Mouse (Mus musculus): ENCODE measurements at regions not wholly inside any gene's neighbourhood (a gene's known extent, or its start where the extent isn't known, plus 50 kb on each side); places are given as distances from the start of the nearest gene placed in this dataset.
A peak's percentile ranks its signal among the peaks of the same experiment; 100 is the strongest.

- no peak overlapping the region for H3K4me3 ChIP-seq (ENCODE audit: insufficient read depth, low read depth, low read length)
- TF ChIP-seq CTCF (IDR thresholded peaks at IDR 0.05; ENCODE audit: low read depth, low read length), result no peak
- no peak for TF ChIP-seq POLR2A (IDR thresholded peaks at IDR 0.05; ENCODE audit: extremely low read depth, insufficient read depth, low read length)
- DNase-seq (ENCODE audit: extremely low read depth, low read depth, low spot score), result no peak
- no peaks in the 10 kb centered on the region for H3K27me3 ChIP-seq (ENCODE audit: control insufficient read depth, insufficient read depth, low read length)
- no peak overlapping the region for H3K9ac ChIP-seq (ENCODE audit: low read depth, low read length)
- 60% methylated on average over 9 of the region's 9 CpGs for WGBS
- H3K79me2 ChIP-seq (ENCODE audit: control insufficient read depth, insufficient read depth, low read length), result no peaks in the 10 kb centered on the region
- H3K27ac ChIP-seq (replicated peaks; ENCODE audit: insufficient read depth, low read depth, low read length), result no peak overlapping the region
- no peaks in the 10 kb centered on the region for H3K4me1 ChIP-seq (ENCODE audit: control insufficient read depth, insufficient read depth, low read length)
- no peaks in the 10 kb centered on the region for H3K36me3 ChIP-seq (ENCODE audit: control insufficient read depth, insufficient read depth, low read length)
These were observed 486.1 kb upstream of the Mpdz start for GRCm38 (mm10) chr4:81928581-81929244.

GRCm38 (mm10) chr4:81927176-81927714, 484.6 kb upstream of the Mpdz start:
- Histone ChIP-seq H3K36me3 (ENCODE audit: control insufficient read depth, insufficient read depth, low read length) (no peaks in the 10 kb centered on the region), H3K4me3 (ENCODE audit: insufficient read depth, low read depth, low read length) (no peak overlapping the region), H3K9ac (ENCODE audit: low read depth, low read length) (no peak overlapping the region), H3K27ac (replicated peaks; ENCODE audit: insufficient read depth, low read depth, low read length) (no peak overlapping the region), H3K79me2 (ENCODE audit: control insufficient read depth, insufficient read depth, low read length) (no peaks in the 10 kb centered on the region), H3K27me3 (ENCODE audit: control insufficient read depth, insufficient read depth, low read length) (no peaks in the 10 kb centered on the region), H3K4me1 (ENCODE audit: control insufficient read depth, insufficient read depth, low read length) (no peaks in the 10 kb centered on the region)
- no peak for DNase-seq (ENCODE audit: extremely low read depth, low read depth, low spot score)
- 96% methylated on average over 2 of the region's 2 CpGs for WGBS
- TF ChIP-seq CTCF (IDR thresholded peaks at IDR 0.05; ENCODE audit: low read depth, low read length), result no peak
- TF ChIP-seq POLR2A (IDR thresholded peaks at IDR 0.05; ENCODE audit: extremely low read depth, insufficient read depth, low read length), result no peak

GRCm38 (mm10) chr4:81926662-81927141, 484.1 kb upstream of the Mpdz start:
- whole genome bisulfite sequencing, result 74% methylated on average over 6 of the region's 6 CpGs

GRCm38 (mm10) chr4:81925611-81926010, 483.0 kb upstream of the Mpdz start:
- no peaks in the 10 kb centered on the region for H3K79me2 ChIP-seq (ENCODE audit: control insufficient read depth, insufficient read depth, low read length)
- no peak overlapping the region for H3K9ac ChIP-seq (ENCODE audit: low read depth, low read length)
- no peak overlapping the region for H3K27ac ChIP-seq (replicated peaks; ENCODE audit: insufficient read depth, low read depth, low read length)
- TF ChIP-seq POLR2A (IDR thresholded peaks at IDR 0.05; ENCODE audit: extremely low read depth, insufficient read depth, low read length) (no peak), CTCF (IDR thresholded peaks at IDR 0.05; ENCODE audit: low read depth, low read length) (no peak)
- WGBS, result 62% methylated on average over 2 of the region's 2 CpGs
- H3K36me3 ChIP-seq (ENCODE audit: control insufficient read depth, insufficient read depth, low read length), result no peaks in the 10 kb centered on the region
- DNase-seq (ENCODE audit: extremely low read depth, low read depth, low spot score), result no peak
- no peak overlapping the region for H3K4me3 ChIP-seq (ENCODE audit: insufficient read depth, low read depth, low read length)
- no peaks in the 10 kb centered on the region for H3K4me1 ChIP-seq (ENCODE audit: control insufficient read depth, insufficient read depth, low read length)
- no peaks in the 10 kb centered on the region for H3K27me3 ChIP-seq (ENCODE audit: control insufficient read depth, insufficient read depth, low read length)

More at GRCm38 (mm10) chr4:81926662-81927141, 484.1 kb upstream of the Mpdz start:
- Histone ChIP-seq H3K36me3 (ENCODE audit: control insufficient read depth, insufficient read depth, low read length) (no peaks in the 10 kb centered on the region), H3K4me1 (ENCODE audit: control insufficient read depth, insufficient read depth, low read length) (no peaks in the 10 kb centered on the region), H3K9ac (ENCODE audit: low read depth, low read length) (no peak overlapping the region), H3K27me3 (ENCODE audit: control insufficient read depth, insufficient read depth, low read length) (no peaks in the 10 kb centered on the region), H3K79me2 (ENCODE audit: control insufficient read depth, insufficient read depth, low read length) (no peaks in the 10 kb centered on the region), H3K27ac (replicated peaks; ENCODE audit: insufficient read depth, low read depth, low read length) (no peak overlapping the region), H3K4me3 (ENCODE audit: insufficient read depth, low read depth, low read length) (no peak overlapping the region)
- no peak for TF ChIP-seq CTCF (IDR thresholded peaks at IDR 0.05; ENCODE audit: low read depth, low read length)
- TF ChIP-seq POLR2A (IDR thresholded peaks at IDR 0.05; ENCODE audit: extremely low read depth, insufficient read depth, low read length), result no peak
- no peak for DNase-seq (ENCODE audit: extremely low read depth, low read depth, low spot score)

- WGBS, result 86% methylated on average over 1 of the region's 1 CpGs
- H3K36me3 ChIP-seq (ENCODE audit: control insufficient read depth, insufficient read depth, low read length), result no peaks in the 10 kb centered on the region
- H3K79me2 ChIP-seq (ENCODE audit: control insufficient read depth, insufficient read depth, low read length), result no peaks in the 10 kb centered on the region
- no peaks in the 10 kb centered on the region for H3K4me1 ChIP-seq (ENCODE audit: control insufficient read depth, insufficient read depth, low read length)
- TF ChIP-seq POLR2A (IDR thresholded peaks at IDR 0.05; ENCODE audit: extremely low read depth, insufficient read depth, low read length) (no peak), CTCF (IDR thresholded peaks at IDR 0.05; ENCODE audit: low read depth, low read length) (no peak)
- H3K4me3 ChIP-seq (ENCODE audit: insufficient read depth, low read depth, low read length), result no peak overlapping the region
- H3K27ac ChIP-seq (replicated peaks; ENCODE audit: insufficient read depth, low read depth, low read length), result no peak overlapping the region
- H3K9ac ChIP-seq (ENCODE audit: low read depth, low read length), result no peak overlapping the region
- no peaks in the 10 kb centered on the region for H3K27me3 ChIP-seq (ENCODE audit: control insufficient read depth, insufficient read depth, low read length)
- DNase-seq (ENCODE audit: extremely low read depth, low read depth, low spot score), result peak; percentile 3
These were observed 481.5 kb upstream of the Mpdz start for GRCm38 (mm10) chr4:81924120-81924519.

GRCm38 (mm10) chr4:81922876-81923275, 480.3 kb upstream of the Mpdz start:
- WGBS, result 58% methylated on average over 3 of the region's 3 CpGs
- Histone ChIP-seq H3K27me3 (ENCODE audit: control insufficient read depth, insufficient read depth, low read length) (no peaks in the 10 kb centered on the region), H3K36me3 (ENCODE audit: control insufficient read depth, insufficient read depth, low read length) (no peaks in the 10 kb centered on the region), H3K4me1 (ENCODE audit: control insufficient read depth, insufficient read depth, low read length) (no peaks in the 10 kb centered on the region), H3K79me2 (ENCODE audit: control insufficient read depth, insufficient read depth, low read length) (no peaks in the 10 kb centered on the region), H3K4me3 (ENCODE audit: insufficient read depth, low read depth, low read length) (no peak overlapping the region), H3K9ac (ENCODE audit: low read depth, low read length) (no peak overlapping the region), H3K27ac (replicated peaks; ENCODE audit: insufficient read depth, low read depth, low read length) (no peak overlapping the region)
- TF ChIP-seq POLR2A (IDR thresholded peaks at IDR 0.05; ENCODE audit: extremely low read depth, insufficient read depth, low read length) (no peak), CTCF (IDR thresholded peaks at IDR 0.05; ENCODE audit: low read depth, low read length) (no peak)
- DNase-seq (ENCODE audit: extremely low read depth, low read depth, low spot score), result no peak

Data from liver, adult 2 months (tissue).